Mouse (Mus musculus) gastrocnemius, postnatal 10 days (tissue): ENCODE data around the gene Atg9a. TPM values are rescaled to one million over a fixed set of nuclear protein-coding genes. Genes with fewer than 3 reads are reported as not detected.
"Not testable (repeated sequence)": the region's sequence is repeated elsewhere in the genome, so short reads cannot be mapped to it uniquely, and the experiment has no call there.

ENCODE experiments used
- DNase-seq: peaks from one replicate; pipeline ENCODE4 v3.0.0; 2021; ENCODE audit warnings: mixed read lengths
- long read RNA-seq, 2 experiments: library from polyadenylated mRNA; stranded (forward); transcript quantifications; one replicate each; pipeline ENCODE4 v2.0.0; 2021
- total RNA-seq, 2 experiments: library from RNA; stranded (reverse); gene quantifications; 2 replicates each; pipeline ENCODE4 v1.2.3; 2021

Gene Atg9a
- total RNA-seq, result 10 to 100 TPM; 50.8 to 51.0 TPM
- long read RNA-seq, experiment 1, full-length matches to known transcripts, result 92 of 130 reads
- long read RNA-seq, experiment 1, partial matches to known transcripts, result 26 of 130 reads
- long read RNA-seq, experiment 1, other reads (novel, unspliced or antisense), result 12 of 130 reads
- long read RNA-seq, experiment 2, full-length matches to known transcripts, result 79 of 139 reads
- long read RNA-seq, experiment 2, partial matches to known transcripts, result 35 of 139 reads
- long read RNA-seq, experiment 2, other reads (novel, unspliced or antisense), result 25 of 139 reads

GRCm38 (mm10) chr1:75191622-75192402 lies at the start of gene Atg9a, which contains the start of gene Ankzf1:
Gene Atg9a (minus strand): TSS chr1:75192196.
Gene Ankzf1 (plus strand): TSS chr1:75192151.
- peak; percentile 82 for DNase-seq

- DNase-seq, result no peak
Measured at GRCm38 (mm10) chr1:75239591-75239990, 47.6 kb upstream of the Atg9a start.

- DNase-seq, result peak; percentile 80
Measured at GRCm38 (mm10) chr1:75236117-75237050, 44.4 kb upstream of the Atg9a start, which contains the start of gene Dnajb2. Gene Dnajb2 (plus strand): TSS chr1:75236406.

GRCm38 (mm10) chr1:75234606-75235005 lies 42.6 kb upstream of the Atg9a start:
- DNase-seq, result no peak

- not testable (repeated sequence) for DNase-seq
Measured at GRCm38 (mm10) chr1:75232489-75232888, 40.5 kb upstream of the Atg9a start.

- DNase-seq, result no peak
Measured at GRCm38 (mm10) chr1:75231664-75232152, 39.7 kb upstream of the Atg9a start, which contains the start of gene A630095N17Rik. Gene A630095N17Rik (minus strand): TSS chr1:75232102.

GRCm38 (mm10) chr1:75231224-75231623 lies 39.2 kb upstream of the Atg9a start:
- no peak for DNase-seq

GRCm38 (mm10) chr1:75230335-75230994 lies 38.5 kb upstream of the Atg9a start:
- DNase-seq, result no peak

- no peak for DNase-seq
Measured at GRCm38 (mm10) chr1:75229158-75229557, 37.2 kb upstream of the Atg9a start.

GRCm38 (mm10) chr1:75227653-75228052 lies 35.7 kb upstream of the Atg9a start:
- DNase-seq, result no peak

GRCm38 (mm10) chr1:75226138-75226537 lies 34.1 kb upstream of the Atg9a start:
- DNase-seq, result no peak

- no peak for DNase-seq
Measured at GRCm38 (mm10) chr1:75225473-75225872, 33.5 kb upstream of the Atg9a start.

GRCm38 (mm10) chr1:75223532-75223931 lies 31.5 kb upstream of the Atg9a start:
- DNase-seq, result no peak

- DNase-seq, result no peak
Measured at GRCm38 (mm10) chr1:75222926-75223325, 30.9 kb upstream of the Atg9a start.

- no peak for DNase-seq
Measured at GRCm38 (mm10) chr1:75221538-75221937, 29.5 kb upstream of the Atg9a start.

GRCm38 (mm10) chr1:75219531-75219930 lies 27.5 kb upstream of the Atg9a start, which contains the start of gene Tuba4a:
Gene Tuba4a (minus strand): TSS chr1:75219865.
- no peak for DNase-seq

- peak; percentile 84 for DNase-seq
Measured at GRCm38 (mm10) chr1:75219078-75219477, 27.1 kb upstream of the Atg9a start.

- DNase-seq, result peak; percentile 74
Measured at GRCm38 (mm10) chr1:75218227-75219001, 26.4 kb upstream of the Atg9a start.

GRCm38 (mm10) chr1:75217893-75218226 lies 25.9 kb upstream of the Atg9a start:
- no peak for DNase-seq

- peak; percentile 49 for DNase-seq
Measured at GRCm38 (mm10) chr1:75216797-75217585, 25.0 kb upstream of the Atg9a start.
